Mouse (Mus musculus) kidney, embryonic 16.5 days (tissue): ENCODE measurements around the gene Prr29. TPM values are rescaled to one million over a fixed set of nuclear protein-coding genes. Genes with fewer than 3 reads are reported as not detected.

Experiments used
- ATAC-seq: fragments of 200-750 bp; cut with Nextera tagmentation; 2 replicates; pipeline ENCODE4 v1.8.0; 2017; ENCODE audit warnings: moderate TSS enrichment; ENCODE audit not compliant: low FRiP score, low TSS enrichment
- H3K27ac ChIP-seq: fragments of 300-500 bp; sonication (generic); 2 replicates; pipeline ENCODE4 v1.5.1; 2014; ENCODE audit warnings: low read length
- H3K27me3 ChIP-seq: fragments of 300-500 bp; sonication (generic); 2 replicates; pipeline ENCODE4 v1.6.1; 2014; ENCODE audit warnings: low read length, control low read depth, mixed read lengths; ENCODE audit not compliant: insufficient read depth
- H3K36me3 ChIP-seq: fragments of 300-500 bp; sonication (generic); 2 replicates; pipeline ENCODE4 v1.6.1; 2014; ENCODE audit warnings: low read length, control low read depth, mixed read lengths; ENCODE audit not compliant: insufficient read depth
- H3K4me1 ChIP-seq: fragments of 300-500 bp; sonication (generic); 2 replicates; pipeline ENCODE4 v1.6.1; 2014; ENCODE audit warnings: low read length, control low read depth, mixed read lengths; ENCODE audit not compliant: insufficient read depth
- H3K4me2 ChIP-seq: fragments of 300-500 bp; sonication (generic); replicated peaks from 2 replicates; pipeline ENCODE4 v1.6.1; 2014; ENCODE audit warnings: low read depth, low read length
- H3K4me3 ChIP-seq: fragments of 300-500 bp; sonication (generic); 2 replicates; pipeline ENCODE4 v1.5.1; 2014; ENCODE audit warnings: mild to moderate bottlenecking, low read length
- H3K9ac ChIP-seq: fragments of 300-500 bp; sonication (generic); replicated peaks from 2 replicates; pipeline ENCODE4 v1.6.1; 2014; ENCODE audit warnings: low read length
- H3K9me3 ChIP-seq: fragments of 300-500 bp; sonication (generic); 2 replicates; pipeline ENCODE4 v1.6.1; 2016; ENCODE audit warnings: low read length, control low read depth
- WGBS: fragments of 180-500 bp; shearing (Covaris S2); extraction: QIAGEN DNeasy Blood & Tissue Kit; methylation state at CpG from one replicate; pipeline ENCODE4 v1.1.7; 2014; 5-methylcytosine and 5-hydroxymethylcytosine counted together
- polyA plus RNA-seq: library from polyadenylated mRNA; unstranded; fragments of >200 nt; fragmentation: Nextera tagmentation; extraction: Ambion mirVana; gene quantifications from 2 replicates; pipeline ENCODE4 v1.2.1, GENCODE M21; 2015

The Prr29 gene
- polyA plus RNA-seq, 1 experiment from 2014 or later, result 0.39 TPM

DNA sequence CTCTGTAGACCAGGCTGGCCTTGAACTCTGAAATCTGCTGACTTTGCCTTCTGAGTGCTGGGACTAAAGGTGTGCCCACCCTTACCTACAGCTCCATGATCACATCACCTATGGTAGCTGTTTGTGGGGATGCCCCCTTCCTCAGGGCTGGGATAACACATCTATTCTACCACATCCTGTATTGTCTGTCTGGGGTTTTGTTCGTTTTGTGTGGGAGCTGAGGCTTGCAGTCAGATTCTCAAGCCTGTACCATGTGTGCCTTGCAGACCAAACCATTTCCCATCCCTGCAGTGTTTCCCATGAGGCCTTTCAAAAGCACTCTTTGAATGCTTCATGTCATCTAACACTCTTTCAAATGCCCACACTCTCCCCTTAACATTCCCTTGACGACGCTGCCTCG lies 13.3 kb upstream of the Prr29 start:
- Histone ChIP-seq H3K9me3 (no peaks in the 10 kb centered on the region), H3K4me2 (no peak overlapping the region), H3K36me3 (no peaks in the 10 kb centered on the region), H3K4me1 (0 out of 2 replicates have a peak, but pooled peaks cover 4% of the 10 kb centered on the region), H3K27me3 (no peaks in the 10 kb centered on the region), H3K9ac (no peak overlapping the region), H3K4me3 (no peak overlapping the region), H3K27ac (no peak overlapping the region)
- no peak for ATAC-seq
- 78% methylated on average over 4 of the region's 4 CpGs for WGBS

DNA sequence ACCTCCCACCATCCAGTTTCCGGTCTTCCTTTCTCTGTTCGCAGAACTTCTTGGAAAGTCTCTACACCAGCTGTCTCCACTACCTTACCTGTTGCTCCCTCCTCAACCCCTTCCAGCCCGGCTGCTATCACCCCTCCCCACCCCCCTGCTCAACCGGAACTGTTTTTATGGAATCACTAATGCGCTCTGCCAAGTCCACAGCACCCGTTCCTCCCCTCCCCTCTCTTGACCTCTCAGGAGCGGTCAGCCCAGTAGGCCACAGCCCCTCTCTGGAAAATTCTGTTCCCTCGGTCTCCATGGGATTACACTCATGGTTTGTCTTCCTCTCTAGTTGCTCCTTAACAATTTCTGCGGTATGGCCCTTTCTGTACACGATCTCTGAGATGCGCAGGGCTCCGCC lies 12.1 kb upstream of the Prr29 start, which contains the start of gene Scn4a:
Gene Scn4a, minus strand, starts transcription at position 101 of the 400 bp plus-strand sequence.
- Histone ChIP-seq H3K9me3 (no peaks in the 10 kb centered on the region), H3K36me3 (no peaks in the 10 kb centered on the region), H3K9ac (no peak within 1 kb of the TSS), H3K27me3 (no peaks in the 10 kb centered on the region), H3K4me2 (no peak within 1 kb of the TSS), H3K27ac (no peak within 1 kb of the TSS), H3K4me3 (no peak within 1 kb of the TSS), H3K4me1 (0 out of 2 replicates have a peak, but pooled peaks cover 4% of the 10 kb centered on the region)
- WGBS, result 70% methylated on average over 12 of the region's 12 CpGs
- no peak for ATAC-seq

DNA sequence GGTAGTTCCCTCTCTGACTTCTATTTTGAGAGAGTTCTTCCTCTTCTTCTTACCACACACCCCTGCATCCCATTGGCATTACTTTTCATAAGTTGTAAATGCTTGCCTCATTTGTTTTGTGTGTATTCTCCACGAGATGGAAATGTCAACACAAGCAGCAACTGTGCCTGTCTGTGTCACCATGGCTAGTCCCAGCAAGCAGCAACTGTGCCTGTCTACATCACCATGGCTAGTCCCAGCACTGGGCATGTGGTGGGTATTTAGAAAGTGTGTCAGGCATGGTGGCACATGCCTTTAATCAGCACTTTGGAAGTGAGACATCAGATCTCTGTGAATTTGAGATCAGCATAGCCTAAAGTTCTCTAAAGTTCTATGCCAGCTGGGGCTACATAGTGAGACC lies 11.1 kb upstream of the Prr29 start:
- H3K9me3 ChIP-seq, result no peaks in the 10 kb centered on the region
- no peak overlapping the region for H3K4me3 ChIP-seq
- H3K4me1 ChIP-seq, result no peaks in the 10 kb centered on the region
- H3K36me3 ChIP-seq, result no peaks in the 10 kb centered on the region
- no peak for ATAC-seq
- WGBS, result 62% methylated on average over 1 of the region's 1 CpGs
- H3K9ac ChIP-seq, result no peak overlapping the region
- no peak overlapping the region for H3K4me2 ChIP-seq
- H3K27ac ChIP-seq, result no peak overlapping the region
- H3K27me3 ChIP-seq, result no peaks in the 10 kb centered on the region

DNA sequence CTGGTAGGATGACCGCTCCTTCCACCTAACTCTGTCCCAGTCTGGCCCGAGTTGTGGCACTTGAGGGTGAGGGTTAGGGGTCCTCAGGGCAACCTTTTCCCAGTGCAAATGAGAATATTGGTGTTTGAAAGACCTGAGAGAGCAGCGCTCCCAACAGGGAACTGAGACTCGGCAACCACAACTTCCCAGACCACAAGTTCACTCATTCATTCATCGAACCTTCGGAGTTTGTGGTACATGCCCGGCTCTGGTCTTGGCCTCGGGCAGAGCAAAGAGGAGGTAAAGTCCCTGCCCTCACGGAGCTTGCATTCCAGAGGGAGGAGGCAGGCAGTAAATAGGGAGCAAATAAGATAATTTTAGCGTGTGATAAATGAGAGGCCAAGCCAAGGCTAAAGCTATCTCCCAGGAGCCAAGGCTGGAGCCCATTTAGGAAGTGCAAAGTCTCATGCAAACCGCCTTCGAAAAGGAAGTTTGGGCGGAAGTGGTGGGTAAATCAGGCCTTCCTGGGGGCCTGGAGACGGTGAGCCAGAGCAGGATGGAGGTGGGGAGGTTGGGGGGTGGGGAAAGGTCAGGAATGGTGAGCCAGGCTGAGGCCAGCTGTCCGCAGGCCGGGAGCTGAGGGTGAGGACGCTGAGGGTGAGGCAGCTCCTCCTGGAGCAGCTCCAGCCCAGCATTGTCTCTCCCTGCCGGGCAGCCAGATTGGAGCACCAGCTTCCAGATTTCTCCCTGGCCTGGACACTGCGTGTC lies 9.7 kb upstream of the Prr29 start:
- no peaks in the 10 kb centered on the region for H3K27me3 ChIP-seq
- no peak overlapping the region for H3K4me3 ChIP-seq
- 60% methylated on average over 19 of the region's 19 CpGs for WGBS
- H3K4me2 ChIP-seq, result no peak overlapping the region
- no peaks in the 10 kb centered on the region for H3K36me3 ChIP-seq
- H3K9me3 ChIP-seq, result no peaks in the 10 kb centered on the region
- no peak overlapping the region for H3K9ac ChIP-seq
- peak overlapping the region; percentile 20; the same call in 1 of the 2 replicates for H3K27ac ChIP-seq
- no peaks in the 10 kb centered on the region for H3K4me1 ChIP-seq
- ATAC-seq, result no peak

DNA sequence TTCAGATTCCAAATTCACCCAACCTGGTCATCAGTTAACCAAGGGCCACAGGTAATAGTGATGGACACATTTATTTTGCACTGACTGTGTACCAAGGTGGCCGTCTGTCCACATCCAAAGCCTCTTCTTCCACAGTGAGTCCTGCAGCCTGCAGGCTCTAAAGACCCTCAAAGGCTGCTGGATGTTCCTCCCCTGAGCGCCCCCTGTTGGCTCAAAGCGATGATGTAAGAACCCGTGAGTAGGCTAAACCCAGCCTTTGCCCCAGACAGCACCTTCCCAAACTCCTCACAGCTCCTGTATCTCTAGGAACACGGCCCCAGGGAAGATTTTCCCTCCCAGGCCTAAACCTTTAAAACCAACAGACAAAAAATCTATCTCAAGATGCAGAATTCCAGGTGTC lies 5.9 kb upstream of the Prr29 start:
- H3K27ac ChIP-seq, result no peak overlapping the region
- no peak for ATAC-seq
- no peaks in the 10 kb centered on the region; the same call in 1 of the 2 replicates for H3K4me1 ChIP-seq
- H3K9ac ChIP-seq, result no peak overlapping the region
- 29% methylated on average over 5 of the region's 5 CpGs for WGBS
- H3K36me3 ChIP-seq, result no peaks in the 10 kb centered on the region
- no peaks in the 10 kb centered on the region for H3K9me3 ChIP-seq
- H3K4me2 ChIP-seq, result no peak overlapping the region
- H3K4me3 ChIP-seq, result no peak overlapping the region
- H3K27me3 ChIP-seq, result no peaks in the 10 kb centered on the region

DNA sequence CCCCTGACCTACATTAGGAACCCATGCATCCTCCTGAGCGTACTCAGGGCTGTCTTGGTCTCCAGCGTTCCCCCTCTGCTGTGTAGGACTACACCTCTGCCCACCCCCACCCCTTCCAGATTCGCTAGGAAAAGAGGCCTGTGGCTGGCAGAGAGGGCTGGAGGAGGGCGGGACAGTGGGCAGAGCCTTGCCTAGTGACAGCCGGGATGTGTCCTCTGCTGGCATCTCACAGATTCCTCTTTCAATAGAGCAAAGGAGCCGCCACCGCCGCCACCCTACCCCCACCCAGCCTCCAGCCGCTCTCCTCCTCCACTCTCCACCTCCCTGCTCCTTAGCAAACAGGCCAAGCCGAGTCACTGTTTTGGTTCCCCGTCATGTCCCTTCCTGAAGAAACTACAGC lies 560 bp upstream of the Prr29 start:
- no peaks in the 10 kb centered on the region for H3K27me3 ChIP-seq
- no peaks in the 10 kb centered on the region for H3K9me3 ChIP-seq
- H3K27ac ChIP-seq, result peak overlapping the region; percentile 64
- H3K36me3 ChIP-seq, result no peaks in the 10 kb centered on the region
- ATAC-seq, result peak; percentile 81
- no peak overlapping the region for H3K4me3 ChIP-seq
- WGBS, result 12% methylated on average over 11 of the region's 11 CpGs
- H3K4me2 ChIP-seq, result peak overlapping the region; percentile 36
- peaks cover 20% of the 10 kb centered on the region for H3K4me1 ChIP-seq
- peak overlapping the region; percentile 41 for H3K9ac ChIP-seq

DNA sequence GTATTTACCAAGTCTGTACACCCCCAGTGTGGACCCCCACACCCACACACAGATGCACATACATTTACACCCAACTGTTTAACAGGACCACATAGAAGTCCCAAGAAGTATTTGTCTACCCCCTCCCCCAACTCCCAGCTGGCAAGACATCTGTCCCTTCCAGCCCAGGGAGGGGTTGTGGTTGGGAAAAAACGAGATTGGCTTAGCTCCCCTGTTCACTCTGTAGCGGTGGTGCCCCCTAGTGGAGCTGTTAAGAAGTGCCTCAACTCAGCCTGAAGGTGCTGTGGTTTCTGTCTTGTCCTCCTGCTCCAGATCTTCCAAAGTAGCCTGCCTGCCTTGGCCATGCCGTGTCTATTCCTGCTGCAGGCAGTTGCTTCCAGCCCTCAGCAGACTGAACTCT lies 1.0 kb downstream of the Prr29 start:
- Histone ChIP-seq H3K9me3 (no peaks in the 10 kb centered on the region), H3K27me3 (no peaks in the 10 kb centered on the region), H3K9ac (no peak overlapping the region), H3K36me3 (no peaks in the 10 kb centered on the region), H3K4me3 (no peak overlapping the region), H3K27ac (no peak overlapping the region), H3K4me1 (peaks cover 20% of the 10 kb centered on the region), H3K4me2 (no peak overlapping the region)
- ATAC-seq, result no peak
- 4% methylated on average over 3 of the region's 3 CpGs for WGBS

DNA sequence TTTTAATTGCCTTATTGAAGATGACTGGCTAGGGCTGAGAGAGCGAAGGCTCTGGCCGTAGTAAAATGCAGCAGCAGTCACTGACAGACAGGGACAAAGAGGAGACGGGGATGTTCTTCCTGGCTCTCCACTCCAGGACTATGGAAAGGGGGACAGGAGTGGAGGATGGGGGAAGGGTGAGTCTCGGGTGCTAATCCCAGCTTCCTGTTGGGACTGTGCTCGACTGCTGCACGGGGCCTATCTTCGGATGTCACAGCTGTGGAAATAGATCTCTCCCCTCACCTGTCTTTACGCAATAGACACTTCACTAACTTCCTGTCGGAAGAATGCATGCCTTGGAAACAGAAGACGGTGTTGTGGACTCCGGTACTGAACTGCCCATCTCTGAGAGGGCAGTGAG lies 8.7 kb downstream of the Prr29 start:
- Histone ChIP-seq H3K4me2 (no peak overlapping the region), H3K27ac (peak overlapping the region; percentile 43; the same call in 1 of the 2 replicates), H3K9ac (no peak overlapping the region), H3K36me3 (no peaks in the 10 kb centered on the region), H3K4me1 (peaks cover 12% of the 10 kb centered on the region), H3K27me3 (no peaks in the 10 kb centered on the region), H3K4me3 (no peak overlapping the region), H3K9me3 (no peaks in the 10 kb centered on the region)
- 39% methylated on average over 11 of the region's 11 CpGs for WGBS
- peak; percentile 58; the same call in 1 of the 2 replicates for ATAC-seq

DNA sequence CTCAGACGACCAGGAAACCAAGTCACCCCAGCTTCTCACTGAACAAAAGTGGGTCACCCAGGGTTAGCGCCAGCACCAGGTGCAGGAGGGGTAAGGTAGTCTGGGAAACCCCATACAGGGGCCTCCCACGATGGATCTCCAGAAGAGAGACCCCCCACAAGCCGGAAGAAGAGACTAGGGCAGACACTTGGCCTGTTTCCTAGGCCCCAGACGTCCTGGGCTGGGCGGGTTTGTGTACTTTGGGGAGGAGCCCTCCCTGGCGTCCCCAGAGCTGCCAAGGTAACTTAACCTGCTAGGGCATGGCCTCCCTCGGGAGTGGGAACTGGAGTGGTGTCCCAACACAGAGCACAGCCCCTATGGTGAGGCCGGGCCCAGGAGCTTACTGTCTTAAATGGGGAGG lies 9.3 kb downstream of the Prr29 start:
- Histone ChIP-seq H3K27ac (peak overlapping the region; percentile 43), H3K4me2 (no peak overlapping the region)

DNA sequence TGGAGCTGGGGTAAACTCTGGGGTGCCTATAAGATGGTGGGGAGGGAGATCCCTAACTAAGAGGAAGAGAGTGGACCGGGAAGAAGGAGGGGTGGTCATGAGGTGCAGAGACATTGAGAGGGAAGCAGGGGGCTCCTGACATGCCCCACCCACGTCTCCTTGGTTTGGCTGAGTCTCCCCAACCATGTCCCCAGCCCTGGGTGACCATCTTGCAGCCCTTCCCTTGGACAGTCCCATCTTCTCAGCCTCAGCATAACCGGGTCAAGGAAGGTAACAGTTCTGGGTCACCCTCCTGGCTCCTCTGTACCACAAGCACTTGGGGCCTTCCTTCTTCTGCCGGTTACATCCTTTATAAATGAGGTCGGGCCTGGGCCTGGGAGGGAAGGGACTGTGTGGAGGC lies 9.7 kb downstream of the Prr29 start:
- H3K9ac ChIP-seq, result no peak overlapping the region; the same call in 1 of the 2 replicates
- H3K4me3 ChIP-seq, result no peak overlapping the region
- H3K9me3 ChIP-seq, result no peaks in the 10 kb centered on the region
- peak overlapping the region; percentile 43; the same call in 1 of the 2 replicates for H3K27ac ChIP-seq
- H3K27me3 ChIP-seq, result no peaks in the 10 kb centered on the region
- no peak for ATAC-seq
- peaks cover 12% of the 10 kb centered on the region for H3K4me1 ChIP-seq
- no peak overlapping the region for H3K4me2 ChIP-seq
- no peaks in the 10 kb centered on the region for H3K36me3 ChIP-seq
- WGBS, result 71% methylated on average over 5 of the region's 5 CpGs

More for the DNA sequence above, 9.3 kb downstream of the Prr29 start:
- H3K4me1 ChIP-seq, result peaks cover 12% of the 10 kb centered on the region
- 30% methylated on average over 9 of the region's 9 CpGs for WGBS
- H3K4me3 ChIP-seq, result no peak overlapping the region
- no peaks in the 10 kb centered on the region for H3K36me3 ChIP-seq
- peak; percentile 62 for ATAC-seq
- no peaks in the 10 kb centered on the region for H3K9me3 ChIP-seq
- no peak overlapping the region; the same call in 1 of the 2 replicates for H3K9ac ChIP-seq
- no peaks in the 10 kb centered on the region for H3K27me3 ChIP-seq
